Mouse (Mus musculus): ENCODE results near the gene Defb22. TPM values are rescaled to one million over a fixed set of nuclear protein-coding genes. Genes with fewer than 3 reads are reported as not detected.
A peak's percentile ranks its signal among the peaks of the same experiment; 100 is the strongest.

Gene Defb22
- total RNA-seq, 2 experiments from 2014 or later, result not detected

GRCm38 (mm10) chr2:152438963-152439362 is 51.0 kb downstream of the Defb22 start:
- no peak for DNase-seq

- peak; percentile 81 to 85 for DNase-seq
Measured at GRCm38 (mm10) chr2:152436983-152437860, 52.7 kb downstream of the Defb22 start.

GRCm38 (mm10) chr2:152436405-152436901 is 53.5 kb downstream of the Defb22 start:
- DNase-seq, result no peak

Other genes starting within 250 kb of the Defb22 start
- 10 to 100 TPM; 51.6 to 51.7 TPM for gene Tbc1d20, start 196.3 kb downstream of the Defb22 start, total RNA-seq (2021)
- gene Rbck1, start 157.5 kb downstream of the Defb22 start, total RNA-seq (2021), result 100 to 1,000 TPM; 103 to 109 TPM
- under 1 TPM; 0.37 to 0.73 TPM for gene Trib3, start 146.1 kb downstream of the Defb22 start, total RNA-seq (2021)
- 10 to 100 TPM; 67.2 to 85.4 TPM for gene Nrsn2, start 113.5 kb downstream of the Defb22 start, total RNA-seq (2021)
- gene Sox12, start 92.1 kb downstream of the Defb22 start, total RNA-seq (2021), result 10 to 100 TPM; 15.5 to 15.7 TPM
- gene Zcchc3, start 75.1 kb downstream of the Defb22 start, total RNA-seq (2021), result 10 to 100 TPM in 1 of 2 experiments, 1 to 10 TPM in 1; 9.3 to 10.0 TPM
- 1 to 10 TPM; 2.5 to 2.6 TPM for gene 6820408C15Rik, start 74.6 kb downstream of the Defb22 start, total RNA-seq (2021)
- not detected for gene Defb23, start 25.5 kb downstream of the Defb22 start, total RNA-seq (2021)
- not detected for gene Defb20, start 13.1 kb downstream of the Defb22 start, total RNA-seq (2021)
- not detected for gene Defb26, start 21.6 kb upstream of the Defb22 start, total RNA-seq (2021)
- not detected for gene Defb28, start 28.1 kb upstream of the Defb22 start, total RNA-seq (2021)
- not detected for gene Defb29, start 50.0 kb upstream of the Defb22 start, total RNA-seq (2021)
- not detected for gene Gm17416, start 79.2 kb upstream of the Defb22 start, total RNA-seq (2021)
- gene Defb21, start 82.6 kb upstream of the Defb22 start, total RNA-seq (2021), result not detected
- gene Defb19, start 90.2 kb upstream of the Defb22 start, total RNA-seq (2021), result not detected
- gene Defb45, start 109.3 kb upstream of the Defb22 start, total RNA-seq (2021), result not detected
- not detected for gene Defb36, start 114.2 kb upstream of the Defb22 start, total RNA-seq (2021)
- not detected for gene Defb25, start 132.9 kb upstream of the Defb22 start, total RNA-seq (2021)
- 1 to 10 TPM in 1 of 2 experiments, under 1 TPM in 1; 0.75 to 1.3 TPM for gene Rem1, start 136.8 kb upstream of the Defb22 start, total RNA-seq (2021)
- 10 to 100 TPM; 77.3 to 77.5 TPM for gene H13, start 179.3 kb upstream of the Defb22 start, total RNA-seq (2021)
- gene Mcts2, start 196.9 kb upstream of the Defb22 start, total RNA-seq (2021), result 10 to 100 TPM; 19.7 to 22.9 TPM
- 10 to 100 TPM; 15.3 to 19.8 TPM for gene Id1, start 246.1 kb upstream of the Defb22 start, total RNA-seq (2021)

Data from layer of hippocampus, postnatal 36 days (tissue).